Mouse (Mus musculus) brain, adult 10 weeks (tissue): Measurements from ENCODE around the gene Rpl3. TPM values are rescaled to one million over a fixed set of nuclear protein-coding genes. Genes with fewer than 3 reads are reported as not detected.

Source experiments
- polyA plus RNA-seq: library from polyadenylated mRNA; stranded (reverse); fragments of 350-450 nt; fragmentation: Illumina TruSeq; extraction: RNeasy Lipid Tissue Mini Kit (QIAGEN cat#74804); gene quantifications from one replicate; pipeline ENCODE4 v1.2.3, GENCODE M21; 2015; ENCODE audit warnings: low read depth, low replicate concordance

Rpl3 gene
- 1,138 TPM for polyA plus RNA-seq

DNA sequence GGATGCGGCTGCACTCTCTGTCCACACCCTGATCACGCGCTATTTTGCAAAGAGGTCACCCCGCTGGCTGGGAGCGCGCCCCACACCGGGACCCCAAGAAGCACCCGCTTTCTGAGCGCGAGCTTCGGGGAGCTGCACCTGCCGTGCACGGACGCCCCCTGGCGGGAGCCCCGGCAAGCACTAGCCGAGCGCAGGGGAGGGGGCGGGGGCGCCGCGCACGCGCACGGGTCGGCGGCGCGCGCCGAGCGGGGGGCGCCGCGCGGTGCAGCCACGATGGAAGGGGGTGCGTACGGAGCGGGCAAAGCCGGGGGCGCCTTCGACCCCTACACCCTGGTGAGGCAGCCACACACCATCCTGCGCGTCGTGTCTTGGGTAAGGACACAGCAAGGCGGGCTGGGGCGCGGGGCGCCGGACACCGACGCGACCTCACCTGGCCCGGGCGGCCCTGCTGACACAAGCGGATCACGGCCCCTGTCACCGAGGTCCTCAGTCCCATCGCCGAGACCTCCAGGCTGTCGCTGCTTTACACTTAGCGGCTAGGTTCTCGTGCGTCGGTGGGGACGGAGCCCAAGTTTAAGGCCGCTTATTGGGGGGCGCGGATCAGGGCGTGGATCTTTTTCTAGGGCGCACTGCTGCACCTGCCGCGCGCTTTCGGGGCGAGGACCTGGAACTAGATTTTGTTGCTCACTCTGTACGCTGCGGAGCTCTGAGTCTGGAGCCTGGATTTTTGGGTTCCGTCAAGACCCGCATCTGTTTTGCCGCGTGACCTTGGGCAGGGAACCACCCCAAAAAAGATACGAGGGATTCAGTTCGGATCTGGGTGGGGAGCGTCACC lies at the start of gene Rpl3, which contains the start of gene Syngr1:
Gene Rpl3 (minus strand): TSS at position 748 of the 835 bp plus-strand sequence.
Gene Syngr1 (plus strand): TSS at position 214 of the 835 bp plus-strand sequence.

DNA sequence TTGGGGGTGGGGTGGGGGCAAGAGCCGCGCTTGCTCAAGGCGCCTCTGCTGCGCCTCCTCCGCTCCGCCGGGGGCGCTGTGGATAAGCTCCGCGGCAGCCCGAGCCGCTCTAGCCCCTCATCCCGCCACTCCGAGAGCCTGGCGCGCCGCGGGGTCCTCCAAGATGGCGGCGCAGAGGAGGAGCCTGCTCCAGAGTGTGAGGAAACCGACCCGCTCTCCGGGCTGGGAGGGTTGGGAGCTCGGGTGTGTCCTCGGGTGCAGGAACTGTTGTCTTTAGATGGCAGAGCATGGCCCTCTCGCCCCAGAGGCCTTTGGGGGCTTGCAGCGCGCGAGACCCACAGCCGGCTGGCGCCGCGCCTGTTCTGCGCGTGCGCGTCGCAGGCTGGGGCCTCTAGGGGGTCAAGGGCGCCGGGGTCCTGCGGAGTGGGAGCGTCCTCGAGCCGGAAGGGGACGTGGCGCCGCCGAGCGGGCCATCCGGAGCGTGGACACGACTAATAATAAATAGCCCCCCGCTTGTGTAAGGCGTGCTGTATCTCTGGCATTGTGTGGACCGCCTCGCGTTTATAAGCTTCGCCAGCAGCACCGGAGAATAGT lies 41.4 kb upstream of the Rpl3 start, which contains the start of gene Tab1:
Gene Tab1 (plus strand): TSS at position 135 of the 594 bp plus-strand sequence.

Other genes with a start within 250 kb of the Rpl3 start
- 3.8 TPM for gene Apobec3, start 200.2 kb downstream of the Rpl3 start, polyA plus RNA-seq
- 52.6 TPM for gene Cbx7, start 120.7 kb downstream of the Rpl3 start, polyA plus RNA-seq
- gene Pdgfb, start 76.9 kb downstream of the Rpl3 start, polyA plus RNA-seq: 17.7 TPM
- gene Syngr1, start 534 bp downstream of the Rpl3 start, polyA plus RNA-seq: 307 TPM
- gene Tab1, start 41.3 kb upstream of the Rpl3 start, polyA plus RNA-seq: 20.6 TPM
- 83.1 TPM for gene Mgat3, start 81.9 kb upstream of the Rpl3 start, polyA plus RNA-seq
- 14.1 TPM for gene Mief1, start 142.2 kb upstream of the Rpl3 start, polyA plus RNA-seq
- gene AC140267.1, start 144.0 kb upstream of the Rpl3 start, polyA plus RNA-seq: not detected
- gene Atf4, start 163.3 kb upstream of the Rpl3 start, polyA plus RNA-seq: 207 TPM
- gene Rps19bp1, start 172.4 kb upstream of the Rpl3 start, polyA plus RNA-seq: 46.0 TPM
- gene Cacna1i, start 195.4 kb upstream of the Rpl3 start, polyA plus RNA-seq: 30.2 TPM